Comparison of ENCODE assay signal across 14 mouse cellular contexts in genomic region chr14:14355360-14355646, GRCm38 (mm10). TPM values are rescaled to one million over a fixed set of nuclear protein-coding genes. Genes with fewer than 3 reads are reported as not detected.
DNase-seq lines count a peak whose midpoint lies in the region; ATAC-seq lines count a peak whose summit lies in the region.
"Had no signal": no experiment of that assay in that cellular context is flagged by ENCODE, and none has a peak within 500 bp of the region (broad histone marks: within the 10 kb centered on the region; RNA-seq: fewer than 3 reads in every experiment).

No protein-coding gene starts in this region.

- no peak overlapping the region for H3K4me3 ChIP-seq in forebrain, embryonic 11.5 days (ENCODE audit: low read depth, low read length)
- H3K4me3 ChIP-seq in forebrain, embryonic 12.5 days (replicated peaks): no peak overlapping the region
- H3K4me3 ChIP-seq in kidney, embryonic 14.5 days (ENCODE audit: low read length): no peak overlapping the region
- H3K4me3 ChIP-seq: embryonic facial prominence, embryonic 12.5 days had no signal

- no peak overlapping the region for H3K27ac ChIP-seq in forebrain, embryonic 11.5 days (ENCODE audit: low read depth, low read length)
- no peak overlapping the region for H3K27ac ChIP-seq in forebrain, embryonic 12.5 days
- no peak overlapping the region for H3K27ac ChIP-seq in kidney, embryonic 14.5 days (ENCODE audit: low read depth, low read length)
- H3K27ac ChIP-seq: embryonic facial prominence, embryonic 12.5 days; macrophage had no signal

- no peaks in the 10 kb centered on the region for H3K36me3 ChIP-seq in forebrain, embryonic 11.5 days (ENCODE audit: control insufficient read depth, insufficient read depth, low read length)
- H3K36me3 ChIP-seq in forebrain, embryonic 12.5 days (replicated peaks): no peaks in the 10 kb centered on the region
- H3K36me3 ChIP-seq in kidney, embryonic 14.5 days (ENCODE audit: control insufficient read depth, insufficient read depth, low read length): no peaks in the 10 kb centered on the region

- H3K4me2 ChIP-seq in forebrain, embryonic 11.5 days (ENCODE audit: low read depth, low read length, severe bottlenecking): no peak overlapping the region
- no peak overlapping the region for H3K4me2 ChIP-seq in forebrain, embryonic 12.5 days
- no peak overlapping the region for H3K4me2 ChIP-seq in kidney, embryonic 14.5 days (replicated peaks; ENCODE audit: low read depth, low read length)
- H3K4me2 ChIP-seq: embryonic facial prominence, embryonic 12.5 days had no signal

- no peak for ATAC-seq in forebrain, embryonic 11.5 days (replicated peaks; ENCODE audit: low FRiP score)
- ATAC-seq in forebrain, embryonic 12.5 days (ENCODE audit: low FRiP score): no peak
- peak; percentile 22; the same call in 1 of the 2 replicates for ATAC-seq in kidney, embryonic 14.5 days (ENCODE audit: low FRiP score, low TSS enrichment)

- no peaks in the 10 kb centered on the region for H3K4me1 ChIP-seq in forebrain, embryonic 11.5 days (replicated peaks; ENCODE audit: control insufficient read depth, insufficient read depth, low read length)
- H3K4me1 ChIP-seq in forebrain, embryonic 12.5 days: no peaks in the 10 kb centered on the region
- H3K4me1 ChIP-seq in kidney, embryonic 14.5 days (ENCODE audit: control insufficient read depth, insufficient read depth, low read length): no peaks in the 10 kb centered on the region
- H3K4me1 ChIP-seq: embryonic facial prominence, embryonic 12.5 days had no signal

- 94% methylated on average over 8 of the region's 8 CpGs for WGBS in forebrain, embryonic 11.5 days
- WGBS in forebrain, embryonic 12.5 days: 93% methylated on average over 8 of the region's 8 CpGs
- 92% methylated on average over 8 of the region's 8 CpGs for WGBS in kidney, embryonic 14.5 days

- peaks cover 13% of the 10 kb centered on the region; the same call in 1 of the 2 replicates for H3K9me3 ChIP-seq in forebrain, embryonic 11.5 days (ENCODE audit: control insufficient read depth, low read length)
- peaks cover 38% of the 10 kb centered on the region for H3K9me3 ChIP-seq in forebrain, embryonic 12.5 days
- H3K9me3 ChIP-seq in kidney, embryonic 14.5 days (ENCODE audit: control insufficient read depth, low read length): peaks cover 45% of the 10 kb centered on the region

- H3K27me3 ChIP-seq in forebrain, embryonic 11.5 days (ENCODE audit: control insufficient read depth, insufficient read depth, low read length): no peaks in the 10 kb centered on the region
- no peaks in the 10 kb centered on the region for H3K27me3 ChIP-seq in forebrain, embryonic 12.5 days
- no peaks in the 10 kb centered on the region for H3K27me3 ChIP-seq in kidney, embryonic 14.5 days (ENCODE audit: control insufficient read depth, insufficient read depth, low read length)
- H3K27me3 ChIP-seq: embryonic facial prominence, embryonic 12.5 days had no signal

- peak; percentile 49 for DNase-seq in forebrain, embryonic 11.5 days (ENCODE audit: low spot score)
- DNase-seq in kidney, adult 8-10 months: no peak
- peak; percentile 39 for DNase-seq in testis, postnatal 10 days (ENCODE audit: low spot score)
- no peak for DNase-seq in testis, postnatal 14 days (ENCODE audit: low spot score)
- DNase-seq in layer of hippocampus, adult 9-10 months (ENCODE audit: low spot score): no peak
- no peak for DNase-seq in right cerebral cortex, postnatal 10 days (ENCODE audit: low spot score in 2 of 2)
- DNase-seq: kidney, postnatal 4 days; spleen, adult 18-20 months; thymus, postnatal 14 days had no signal

- H3K9ac ChIP-seq in forebrain, embryonic 11.5 days (ENCODE audit: low read length): no peak overlapping the region
- no peak overlapping the region for H3K9ac ChIP-seq in forebrain, embryonic 12.5 days
- no peak overlapping the region for H3K9ac ChIP-seq in kidney, embryonic 14.5 days (ENCODE audit: low read depth, low read length)
- H3K9ac ChIP-seq: embryonic facial prominence, embryonic 12.5 days had no signal

RNA-seq across cellular contexts. Expression of gene Il3ra, which starts 9.2 kb away (rescaled TPM):
- 1.8 and 3.2 TPM in 2 replicates for polyA plus RNA-seq in forebrain, embryonic 11.5 days (2014; fragmentation: Nextera tagmentation; extraction: Ambion mirVana)
- 1.4 TPM in 2 replicates for polyA plus RNA-seq in forebrain, embryonic 12.5 days (2016; fragmentation: Nextera tagmentation; extraction: Ambion mirVana)
- polyA plus RNA-seq in kidney, embryonic 14.5 days (2014; fragmentation: Nextera tagmentation; extraction: Ambion mirVana): 4.0 and 4.1 TPM in 2 replicates

RNA-seq across cellular contexts. Expression of gene Olfr31, which starts 32.7 kb away (rescaled TPM):
- not detected in 2 replicates for polyA plus RNA-seq in forebrain, embryonic 11.5 days (2014; fragmentation: Nextera tagmentation; extraction: Ambion mirVana)
- polyA plus RNA-seq in forebrain, embryonic 12.5 days (2016; fragmentation: Nextera tagmentation; extraction: Ambion mirVana): not detected in 2 replicates
- not detected in 2 replicates for polyA plus RNA-seq in kidney, embryonic 14.5 days (2014; fragmentation: Nextera tagmentation; extraction: Ambion mirVana)
- polyA plus RNA-seq: embryonic facial prominence, embryonic 12.5 days; heart, embryonic 16.5 days; macrophage had no signal

RNA-seq across cellular contexts. Expression of gene Olfr721-ps1, which starts 45.8 kb away (rescaled TPM):
- polyA plus RNA-seq in forebrain, embryonic 11.5 days (2014; fragmentation: Nextera tagmentation; extraction: Ambion mirVana): not detected in 2 replicates
- not detected in 2 replicates for polyA plus RNA-seq in forebrain, embryonic 12.5 days (2016; fragmentation: Nextera tagmentation; extraction: Ambion mirVana)
- polyA plus RNA-seq in kidney, embryonic 14.5 days (2014; fragmentation: Nextera tagmentation; extraction: Ambion mirVana): not detected in 2 replicates
- polyA plus RNA-seq: embryonic facial prominence, embryonic 12.5 days; heart, embryonic 16.5 days; macrophage had no signal

Comparison
In these comparisons a context has a peak if more than half of its experiments do, and no peak if none do; other contexts are left out.
1. DNase-seq: peak in forebrain, embryonic 11.5 days (single experiment) and testis, postnatal 10 days (single experiment); none in kidney, adult 8-10 months (0 of 2), testis, postnatal 14 days (single experiment), layer of hippocampus, adult 9-10 months (single experiment) and right cerebral cortex, postnatal 10 days (0 of 2).